Mouse (Mus musculus) megakaryocyte, embryonic 14.5 days (primary cell): ENCODE results near the gene Sez6l.

Experiments used
- FLI1 ChIP-seq: IDR thresholded peaks from 2 replicates; pipeline ENCODE4 v1.6.1; 2012; ENCODE audit warnings: low read length, inconsistent platforms, mixed read lengths
- GATA1 ChIP-seq: IDR thresholded peaks from 3 replicates; pipeline ENCODE4 v1.6.1; 2012; ENCODE audit warnings: mixed read lengths, low read length, inconsistent platforms, borderline replicate concordance

GRCm38 (mm10) chr5:112411514-112412335, 165.3 kb downstream of the Sez6l start:
- TF ChIP-seq GATA1 = no peak
- TF ChIP-seq FLI1 = no peak
